Mouse (Mus musculus) lung, postnatal 0 days (tissue): ENCODE data around the gene Fhit.

Experiments used
- CTCF ChIP-seq: IDR thresholded peaks from 2 replicates; pipeline ENCODE4 v1.5.1; 2016; ENCODE audit warnings: antibody characterized with exemption, mild to moderate bottlenecking
- EP300 ChIP-seq: IDR thresholded peaks from 2 replicates; pipeline ENCODE4 v1.6.1; 2016; ENCODE audit warnings: antibody characterized with exemption, mild to moderate bottlenecking, control low read depth

GRCm38 (mm10) chr14:11085596-11085995 is 76.2 kb downstream of the Fhit start:
- TF ChIP-seq CTCF (no peak), EP300 (no peak)
